Mouse (Mus musculus) myocyte (in vitro differentiated cells): ENCODE results near the gene Wfikkn2. TPM values are rescaled to one million over a fixed set of nuclear protein-coding genes. Genes with fewer than 3 reads are reported as not detected.
A peak's percentile ranks its signal among the peaks of the same experiment; 100 is the strongest.

Experiments
- H3K27me3 ChIP-seq: one replicate; pipeline ENCODE4 v1.6.1; 2011; ENCODE audit not compliant: control insufficient read depth, insufficient read depth, insufficient read length
- H3K36me3 ChIP-seq: one replicate; pipeline ENCODE4 v1.6.1; 2011; ENCODE audit not compliant: control insufficient read depth, insufficient read depth
- H3K4me2 ChIP-seq: one replicate; pipeline ENCODE4 v1.6.1; 2011; ENCODE audit warnings: low read depth, control low read depth
- H3K4me3 ChIP-seq: one replicate; pipeline ENCODE4 v1.5.1; 2011; ENCODE audit warnings: mild to moderate bottlenecking, control low read depth, moderate library complexity
- H3K79me2 ChIP-seq: one replicate; pipeline ENCODE4 v1.6.1; 2011; ENCODE audit not compliant: control insufficient read depth, insufficient read depth
- H3ac ChIP-seq: one replicate; pipeline ENCODE4 v1.6.1; 2011; ENCODE audit not compliant: control insufficient read depth, insufficient read length
- CEBPB ChIP-seq: IDR thresholded peaks from 2 replicates; pipeline ENCODE4 v1.6.1; 2011; ENCODE audit warnings: mild to moderate bottlenecking, moderate library complexity; ENCODE audit not compliant: poor library complexity, insufficient read depth, severe bottlenecking
- E2F4 ChIP-seq: IDR thresholded peaks from one replicate; pipeline ENCODE4 v1.6.1; 2011; ENCODE audit warnings: mild to moderate bottlenecking, control low read depth, moderate library complexity; ENCODE audit not compliant: insufficient read depth
- MAX ChIP-seq: IDR thresholded peaks from one replicate; pipeline ENCODE4 v1.6.1; 2011; ENCODE audit warnings: low read depth, mild to moderate bottlenecking, control low read depth
- MYOD1 ChIP-seq, 3 experiments: IDR thresholded peaks; one replicate each; pipeline ENCODE4 v1.6.1; 2011; ENCODE audit warnings: control low read depth in 2 of 3, low read depth in 2 of 3, mild to moderate bottlenecking in 2 of 3, moderate library complexity in 1 of 3; ENCODE audit not compliant: insufficient read length in 2 of 3, control insufficient read depth in 1 of 3
- MYOG ChIP-seq, 3 experiments: IDR thresholded peaks; one replicate each; pipeline ENCODE4 v1.6.1; 2011; ENCODE audit warnings: control low read depth in 2 of 3, low read depth in 2 of 3, mild to moderate bottlenecking in 2 of 3; ENCODE audit not compliant: insufficient read length in 2 of 3, control insufficient read depth in 1 of 3, insufficient read depth in 1 of 3
- POLR2A ChIP-seq: IDR thresholded peaks from one replicate; pipeline ENCODE4 v1.6.1; 2011; ENCODE audit warnings: low read depth, mild to moderate bottlenecking, control low read depth, moderate library complexity; ENCODE audit not compliant: insufficient read length
- POLR2AphosphoS2 ChIP-seq: IDR thresholded peaks from one replicate; pipeline ENCODE4 v1.6.1; 2011; ENCODE audit warnings: low read depth, control low read depth; ENCODE audit not compliant: insufficient read length
- REST ChIP-seq: IDR thresholded peaks from one replicate; pipeline ENCODE4 v1.6.1; 2011; ENCODE audit warnings: mild to moderate bottlenecking, control low read depth, moderate library complexity; ENCODE audit not compliant: insufficient read depth, insufficient read length
- SRF ChIP-seq: IDR thresholded peaks from one replicate; pipeline ENCODE4 v1.6.1; 2011; ENCODE audit warnings: low read depth; ENCODE audit not compliant: control insufficient read depth, insufficient read length
- TCF12 ChIP-seq: IDR thresholded peaks from one replicate; pipeline ENCODE4 v1.6.1; 2011; ENCODE audit warnings: mild to moderate bottlenecking, control low read depth; ENCODE audit not compliant: poor library complexity, insufficient read depth, severe bottlenecking
- TCF3 ChIP-seq: IDR thresholded peaks from one replicate; pipeline ENCODE4 v1.6.1; 2011; ENCODE audit warnings: low read depth, control low read depth; ENCODE audit not compliant: insufficient read length
- USF1 ChIP-seq: IDR thresholded peaks from one replicate; pipeline ENCODE4 v1.6.1; 2011; ENCODE audit warnings: low read depth, mild to moderate bottlenecking, control low read depth, moderate library complexity
- polyA plus RNA-seq: library from polyadenylated mRNA; unstranded; fragments of >200 nt; fragmentation: generic; extraction: Trizol; gene quantifications from one replicate; pipeline ENCODE4 v1.2.1, GENCODE M21; 2012; ENCODE audit warnings: missing spikeins

Gene Wfikkn2
- polyA plus RNA-seq, 1 experiment = 0.80 TPM

DNA sequence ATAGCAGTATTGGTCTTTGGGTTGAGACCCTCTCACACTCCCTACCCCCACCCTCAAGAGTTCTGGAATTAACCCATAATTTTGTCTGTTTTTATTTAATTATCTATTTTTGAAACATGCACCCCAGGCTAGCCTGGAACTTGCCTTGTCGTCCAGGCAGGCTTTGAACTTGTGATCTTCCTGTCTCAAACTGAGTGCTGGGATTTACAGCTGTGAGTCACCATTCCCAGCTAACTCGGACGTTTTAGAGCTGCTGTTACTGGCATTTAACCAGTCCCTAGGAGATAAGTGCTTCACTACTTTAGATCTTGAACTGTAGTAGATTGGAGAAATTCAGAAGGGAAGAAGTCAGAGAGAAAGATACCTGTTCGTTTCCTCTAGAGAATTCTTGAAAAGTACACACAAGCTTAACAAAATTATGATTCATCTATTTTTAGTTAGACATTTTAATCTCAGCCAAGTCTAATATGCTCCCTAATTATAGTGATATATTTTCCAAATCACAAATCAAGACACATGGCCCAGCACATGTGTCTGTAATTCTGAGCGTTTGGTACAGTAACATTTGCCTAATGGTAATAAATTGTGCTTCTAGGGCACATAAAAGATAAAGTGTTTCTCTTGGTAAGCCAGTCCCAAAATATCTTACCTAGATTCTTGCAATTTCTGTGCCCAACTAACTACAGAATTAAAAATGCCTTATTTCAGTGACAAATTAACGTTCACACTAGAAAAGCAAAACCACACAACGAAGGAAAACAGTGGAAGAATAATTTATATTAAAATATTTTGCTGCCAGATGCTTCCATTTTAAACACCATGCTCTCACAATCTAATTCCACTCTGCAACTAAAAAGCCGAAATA is 36.8 kb downstream of the Wfikkn2 start:
- peak overlapping the region; percentile 51 for H3K4me3 ChIP-seq
- H3K36me3 ChIP-seq = no peaks in the 10 kb centered on the region
- peaks cover 20% of the 10 kb centered on the region for H3K79me2 ChIP-seq
- H3ac ChIP-seq = no peak overlapping the region
- no peaks in the 10 kb centered on the region for H3K27me3 ChIP-seq
- no peak for TF ChIP-seq USF1
- TF ChIP-seq CEBPB = no peak
- no peak for TF ChIP-seq E2F4
- TF ChIP-seq TCF3 = no peak
- TF ChIP-seq MYOD1 (IDR thresholded peaks at IDR 0.05; ENCODE audit: control insufficient read depth in 1 of 3, insufficient read length in 2 of 3, low read depth in 2 of 3) = no peak
- no peak for TF ChIP-seq POLR2A
- no peak for TF ChIP-seq REST
- TF ChIP-seq TCF12 = no peak
- TF ChIP-seq SRF = no peak
- H3K4me2 ChIP-seq = peak overlapping the region; percentile 100

DNA sequence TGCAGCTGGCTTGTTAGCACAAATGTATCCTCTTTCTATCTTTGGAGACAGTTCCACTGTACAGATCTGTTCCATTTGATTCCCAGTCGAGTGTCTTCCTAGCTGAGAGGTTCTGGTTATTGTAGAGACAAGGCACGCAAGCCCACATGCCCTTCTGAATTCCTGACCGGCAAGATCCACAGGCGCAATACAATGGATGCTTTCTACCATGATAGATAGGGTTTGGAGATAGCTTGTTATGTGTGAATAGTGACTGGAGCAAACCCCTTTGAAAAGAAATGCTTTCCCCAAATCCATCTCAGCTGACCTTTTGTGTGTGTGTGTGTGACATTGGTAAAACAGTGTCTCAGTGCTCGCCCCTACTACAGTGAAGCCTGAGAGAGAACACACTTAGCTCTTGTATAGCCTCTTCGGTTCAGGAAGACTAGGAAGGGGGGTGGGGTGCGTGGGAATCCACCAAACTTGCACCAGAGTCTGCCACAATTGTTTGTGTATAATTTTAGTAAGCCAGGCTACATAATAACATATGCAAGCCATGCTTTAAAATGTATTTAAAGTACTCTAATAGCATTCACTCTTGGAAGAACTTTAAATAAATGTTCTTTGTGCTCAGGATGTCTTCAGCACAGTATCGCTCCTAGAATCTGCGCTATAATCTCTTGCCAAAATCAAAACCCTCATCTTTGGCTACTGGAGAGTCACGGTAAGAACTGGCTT is 39.2 kb downstream of the Wfikkn2 start:
- TF ChIP-seq SRF (no peak), POLR2A (no peak)
- H3K4me2 ChIP-seq = no peak overlapping the region
- no peak overlapping the region for H3K4me3 ChIP-seq
- H3K36me3 ChIP-seq = no peaks in the 10 kb centered on the region
- no peak overlapping the region for H3ac ChIP-seq
- no peaks in the 10 kb centered on the region for H3K79me2 ChIP-seq
- no peaks in the 10 kb centered on the region for H3K27me3 ChIP-seq

DNA sequence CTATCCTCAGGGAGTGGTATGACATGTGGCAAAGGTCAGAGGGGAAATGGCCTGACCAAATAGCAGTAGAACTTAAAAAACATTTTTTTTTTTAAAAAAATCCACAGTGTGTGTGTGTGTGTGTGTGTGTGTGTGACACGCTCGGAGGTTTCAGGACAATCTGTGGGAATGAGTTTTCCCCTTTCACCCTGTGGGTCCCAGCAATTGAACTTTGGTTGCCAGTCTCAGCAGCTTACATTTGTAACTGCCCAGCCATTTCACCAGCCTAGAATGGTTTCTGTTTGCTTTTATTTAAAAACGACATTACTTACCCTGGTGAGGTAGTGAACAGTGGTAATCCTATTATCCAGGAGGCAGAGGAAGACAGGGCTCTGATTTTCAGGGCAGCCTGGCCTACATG is 42.7 kb downstream of the Wfikkn2 start:
- H3K27me3 ChIP-seq = no peaks in the 10 kb centered on the region
- no peak for TF ChIP-seq USF1
- no peak for TF ChIP-seq CEBPB
- TF ChIP-seq MAX = no peak
- no peak for TF ChIP-seq MYOG (IDR thresholded peaks at IDR 0.05; ENCODE audit: control insufficient read depth in 1 of 3, insufficient read depth in 1 of 3, insufficient read length in 2 of 3, low read depth in 2 of 3)
- TF ChIP-seq E2F4 = no peak
- TF ChIP-seq SRF = no peak
- TF ChIP-seq POLR2A = no peak
- TF ChIP-seq TCF12 = no peak
- TF ChIP-seq REST = no peak
- no peak for TF ChIP-seq TCF3
- TF ChIP-seq POLR2AphosphoS2 = no peak
- no peak for TF ChIP-seq MYOD1 (IDR thresholded peaks at IDR 0.05; ENCODE audit: control insufficient read depth in 1 of 3, insufficient read length in 2 of 3, low read depth in 2 of 3)
- no peaks in the 10 kb centered on the region for H3K79me2 ChIP-seq
- no peak overlapping the region for H3ac ChIP-seq
- H3K4me3 ChIP-seq = no peak overlapping the region
- H3K4me2 ChIP-seq = no peak overlapping the region
- no peaks in the 10 kb centered on the region for H3K36me3 ChIP-seq

DNA sequence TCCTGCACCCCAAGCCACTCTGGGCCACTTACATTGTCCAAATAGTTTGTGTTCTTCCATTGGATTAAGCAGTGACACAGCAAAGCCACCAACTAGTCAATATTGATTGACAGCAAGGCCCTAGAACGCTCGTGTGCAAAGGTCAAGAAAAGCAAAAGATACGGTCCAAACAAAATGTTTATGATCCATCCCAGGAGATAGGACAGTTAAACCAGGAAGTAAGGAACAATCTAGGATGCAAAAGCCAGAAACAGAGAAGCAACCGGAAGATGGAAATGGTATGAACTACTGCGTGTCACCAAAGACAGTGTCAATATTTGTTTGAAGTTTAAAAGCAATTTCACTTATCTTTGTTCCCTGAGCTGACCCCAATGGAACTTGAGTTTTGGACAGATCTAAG is 43.7 kb downstream of the Wfikkn2 start:
- no peak overlapping the region for H3K4me2 ChIP-seq
- H3K79me2 ChIP-seq = no peaks in the 10 kb centered on the region
- no peaks in the 10 kb centered on the region for H3K27me3 ChIP-seq
- H3K36me3 ChIP-seq = no peaks in the 10 kb centered on the region
- no peak overlapping the region for H3ac ChIP-seq
- no peak overlapping the region for H3K4me3 ChIP-seq
- TF ChIP-seq REST (no peak), SRF (no peak), MYOD1 (IDR thresholded peaks at IDR 0.05; ENCODE audit: control insufficient read depth in 1 of 3, insufficient read length in 2 of 3, low read depth in 2 of 3) (no peak), MYOG (IDR thresholded peaks at IDR 0.05; ENCODE audit: control insufficient read depth in 1 of 3, insufficient read depth in 1 of 3, insufficient read length in 2 of 3, low read depth in 2 of 3) (no peak), USF1 (no peak), CEBPB (no peak), POLR2AphosphoS2 (no peak), E2F4 (no peak), POLR2A (no peak), TCF12 (no peak), TCF3 (no peak), MAX (no peak)

DNA sequence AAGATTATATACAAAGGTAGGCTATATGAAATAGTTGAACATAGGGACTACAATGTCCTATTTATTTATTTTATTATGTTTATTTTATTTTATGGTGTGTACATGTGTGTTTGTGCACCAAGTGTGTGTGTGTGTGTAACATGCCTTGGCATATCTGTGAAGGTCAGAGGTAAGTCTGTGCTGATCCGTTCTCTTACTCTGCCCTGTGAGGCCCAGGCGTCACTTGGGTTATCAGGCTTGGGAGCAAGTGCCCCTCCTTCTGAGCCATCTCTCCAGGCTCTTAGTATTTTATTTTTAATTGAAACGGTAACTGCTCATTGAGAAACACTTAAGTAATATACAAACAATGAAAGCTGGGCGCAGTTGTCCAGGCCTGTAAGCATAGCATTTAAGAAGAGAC is 45.4 kb downstream of the Wfikkn2 start:
- no peaks in the 10 kb centered on the region for H3K36me3 ChIP-seq
- H3K79me2 ChIP-seq = no peaks in the 10 kb centered on the region
- H3K4me2 ChIP-seq = no peak overlapping the region
- TF ChIP-seq CEBPB = no peak
- no peak for TF ChIP-seq MAX
- TF ChIP-seq REST = no peak
- H3K27me3 ChIP-seq = no peaks in the 10 kb centered on the region
- H3ac ChIP-seq = no peak overlapping the region
- no peak overlapping the region for H3K4me3 ChIP-seq
